Mouse (Mus musculus) E14TG2a.4 (cell line): ENCODE measurements around the gene Zbtb8a.

Experiments used
- CTCF ChIP-seq: conservative IDR thresholded peaks from 2 replicates; pipeline ENCODE4 v1.5.1; 2014; ENCODE audit warnings: low read length
- NANOG ChIP-seq: IDR thresholded peaks from 2 replicates; pipeline ENCODE4 v1.6.1; 2014; ENCODE audit warnings: borderline replicate concordance, low read length, mixed read lengths
- POU5F1 ChIP-seq: IDR thresholded peaks from 2 replicates; pipeline ENCODE4 v1.6.1; 2014; ENCODE audit warnings: low read length, borderline replicate concordance

GRCm38 (mm10) chr4:129322042-129322441 lies 55.9 kb downstream of the Zbtb8a start:
- TF ChIP-seq CTCF: no peak
- no peak for TF ChIP-seq NANOG
- no peak for TF ChIP-seq POU5F1
